Mouse (Mus musculus) MEL (cell line): ENCODE results near the gene Cfdp1. TPM values are rescaled to one million over a fixed set of nuclear protein-coding genes. Genes with fewer than 3 reads are reported as not detected.
A peak's percentile ranks its signal among the peaks of the same experiment; 100 is the strongest.

Experiments used
- DNase-seq: peaks from one replicate; pipeline ENCODE4 v3.0.0; 2011; ENCODE audit warnings: low read depth, low spot score
- H3K27ac ChIP-seq: 2 replicates; pipeline ENCODE4 v1.5.1; 2012; ENCODE audit warnings: low read depth, mild to moderate bottlenecking, control low read depth, low read length, moderate library complexity; ENCODE audit not compliant: control insufficient read depth
- H3K27me3 ChIP-seq, 2 experiments: fragments of 150-350 bp in 1 of 2; sonication (generic) in 1 of 2; 2 replicates each; pipeline ENCODE4 v1.6.1; 2012; ENCODE audit warnings: low read length in 2 of 2, mild to moderate bottlenecking in 2 of 2, improper control_type of control experiment in 1 of 2, moderate library complexity in 1 of 2; ENCODE audit not compliant: insufficient read depth in 2 of 2, control insufficient read depth in 1 of 2
- H3K36me3 ChIP-seq, 2 experiments: 2 replicates each; pipeline ENCODE4 v1.6.1; 2012 to 2014; ENCODE audit warnings: low read length in 2 of 2, improper control_type of control experiment in 1 of 2, inconsistent platforms in 1 of 2, mild to moderate bottlenecking in 1 of 2; ENCODE audit not compliant: insufficient read depth in 2 of 2, control insufficient read depth in 1 of 2
- H3K4me1 ChIP-seq, 2 experiments: fragments of 150-350 bp in 1 of 2; sonication (generic) in 1 of 2; 2 replicates each; pipeline ENCODE4 v1.6.1; 2012; ENCODE audit warnings: low read length in 2 of 2, improper control_type of control experiment in 1 of 2, mild to moderate bottlenecking in 1 of 2; ENCODE audit not compliant: insufficient read depth in 2 of 2, control insufficient read depth in 1 of 2
- H3K4me3 ChIP-seq, 2 experiments: fragments of 150-350 bp in 1 of 2; sonication (generic) in 1 of 2; 2 replicates each; pipeline ENCODE4 v1.5.1; 2012; ENCODE audit warnings: low read depth in 2 of 2, low read length in 2 of 2, mild to moderate bottlenecking in 2 of 2, moderate library complexity in 2 of 2, control low read depth in 1 of 2, improper control_type of control experiment in 1 of 2; ENCODE audit not compliant: control insufficient read depth in 1 of 2, insufficient read depth in 1 of 2
- H3K79me2 ChIP-seq: 2 replicates; pipeline ENCODE4 v1.6.1; 2012; ENCODE audit warnings: mild to moderate bottlenecking, low read length, moderate library complexity; ENCODE audit not compliant: control insufficient read depth, poor library complexity, insufficient read depth
- H3K9ac ChIP-seq: 2 replicates; pipeline ENCODE4 v1.6.1; 2012; ENCODE audit warnings: low read depth, mild to moderate bottlenecking, control low read depth, low read length, moderate library complexity; ENCODE audit not compliant: control insufficient read depth, poor library complexity, severe bottlenecking
- H3K9me3 ChIP-seq: fragments of 150-350 bp; sonication (generic); replicated peaks from 2 replicates; pipeline ENCODE4 v1.6.1; 2012; ENCODE audit warnings: mild to moderate bottlenecking, low read length, improper control_type of control experiment, moderate library complexity; ENCODE audit not compliant: insufficient read depth
- CHD2 ChIP-seq: IDR thresholded peaks from 2 replicates; pipeline ENCODE4 v1.6.1; 2011; ENCODE audit warnings: low read length, improper control_type of control experiment
- CTCF ChIP-seq, 3 experiments: IDR thresholded peaks in 2 of 3; conservative IDR thresholded peaks in 1 of 3; 2 replicates each; pipeline ENCODE4 v1.5.1; 2011 to 2012; ENCODE audit warnings: low read length in 3 of 3, low read depth in 2 of 3, mild to moderate bottlenecking in 2 of 3, improper control_type of control experiment in 1 of 3, inconsistent platforms in 1 of 3, mixed read lengths in 1 of 3, moderate library complexity in 1 of 3; ENCODE audit not compliant: control insufficient read depth in 1 of 3, insufficient read depth in 1 of 3, poor library complexity in 1 of 3, severe bottlenecking in 1 of 3
- EP300 ChIP-seq, 2 experiments: IDR thresholded peaks; 2 replicates each; pipeline ENCODE4 v1.6.1; 2011; ENCODE audit warnings: improper control_type of control experiment in 2 of 2, low read length in 2 of 2, low read depth in 1 of 2, mild to moderate bottlenecking in 1 of 2
- GABPA ChIP-seq: IDR thresholded peaks from 2 replicates; pipeline ENCODE4 v1.6.1; 2012; ENCODE audit warnings: low read depth, mild to moderate bottlenecking, inconsistent platforms, low read length, improper control_type of control experiment, moderate library complexity
- KAT2A ChIP-seq: conservative IDR thresholded peaks from 2 replicates; pipeline ENCODE4 v1.6.1; 2012; ENCODE audit warnings: low read depth, low read length, improper control_type of control experiment, inconsistent platforms
- MAX ChIP-seq: IDR thresholded peaks from 2 replicates; pipeline ENCODE4 v1.6.1; 2011; ENCODE audit warnings: low read length, improper control_type of control experiment
- MEF2A ChIP-seq: IDR thresholded peaks from 2 replicates; pipeline ENCODE4 v1.6.1; 2014; ENCODE audit warnings: low read depth, mild to moderate bottlenecking, inconsistent platforms, low read length, improper control_type of control experiment; ENCODE audit not compliant: poor library complexity, insufficient replicate concordance, severe bottlenecking; ENCODE audit errors: extremely low read depth
- MYC ChIP-seq: IDR thresholded peaks from 2 replicates; pipeline ENCODE4 v1.6.1; 2011; ENCODE audit warnings: low read depth, mild to moderate bottlenecking, low read length, improper control_type of control experiment, moderate library complexity
- NELFE ChIP-seq: IDR thresholded peaks from 2 replicates; pipeline ENCODE4 v1.6.1; 2011; ENCODE audit warnings: low read depth, low read length, improper control_type of control experiment
- POLR2AphosphoS2 ChIP-seq: IDR thresholded peaks from 2 replicates; pipeline ENCODE4 v1.6.1; 2011; ENCODE audit warnings: low read length, improper control_type of control experiment
- POLR2AphosphoS5 ChIP-seq: IDR thresholded peaks from 2 replicates; pipeline ENCODE4 v1.6.1; 2012; ENCODE audit warnings: low read depth, borderline replicate concordance, mild to moderate bottlenecking, inconsistent platforms, low read length, moderate library complexity, mixed read lengths
- RAD21 ChIP-seq: IDR thresholded peaks from 2 replicates; pipeline ENCODE4 v1.6.1; 2011; ENCODE audit warnings: mild to moderate bottlenecking, low read depth, low read length, improper control_type of control experiment
- SMC3 ChIP-seq: IDR thresholded peaks from 2 replicates; pipeline ENCODE4 v1.6.1; 2011; ENCODE audit warnings: low read depth, low read length, improper control_type of control experiment
- TBP ChIP-seq: IDR thresholded peaks from 2 replicates; pipeline ENCODE4 v1.8.0; 2011; ENCODE audit warnings: low read depth, low read length, improper control_type of control experiment
- TCF12 ChIP-seq: IDR thresholded peaks from 2 replicates; pipeline ENCODE4 v1.6.1; 2014; ENCODE audit warnings: low read depth, mild to moderate bottlenecking, inconsistent platforms, low read length, improper control_type of control experiment, moderate library complexity
- USF1 ChIP-seq: IDR thresholded peaks from 2 replicates; pipeline ENCODE4 v1.6.1; 2014; ENCODE audit warnings: low read depth, mild to moderate bottlenecking, inconsistent platforms, low read length, improper control_type of control experiment, moderate library complexity
- USF2 ChIP-seq, 2 experiments: IDR thresholded peaks; 2 replicates each; pipeline ENCODE4 v1.6.1; 2011 to 2012; ENCODE audit warnings: improper control_type of control experiment in 2 of 2, low read length in 2 of 2, borderline replicate concordance in 1 of 2, inconsistent platforms in 1 of 2, low read depth in 1 of 2, mild to moderate bottlenecking in 1 of 2; ENCODE audit not compliant: insufficient read depth in 1 of 2
- ZC3H11A ChIP-seq: IDR thresholded peaks from 2 replicates; pipeline ENCODE4 v1.6.1; 2012; ENCODE audit warnings: low read depth, mild to moderate bottlenecking, inconsistent platforms, low read length, improper control_type of control experiment
- ZNF384 ChIP-seq: IDR thresholded peaks from 2 replicates; pipeline ENCODE4 v1.6.1; 2012; ENCODE audit warnings: low read depth, mild to moderate bottlenecking, inconsistent platforms, low read length, improper control_type of control experiment
- polyA plus RNA-seq, 2 experiments: library from polyadenylated mRNA; stranded (reverse) in 1 of 2; unstranded in 1 of 2; fragments of >175 nt in 1 of 2; fragments of >200 nt in 1 of 2; gene quantifications; 2 replicates each; pipeline versions ENCODE4 v1.2.1 to v1.2.4; 2012; ENCODE audit warnings: low replicate concordance in 2 of 2, low read depth in 1 of 2; ENCODE audit not compliant: insufficient read length in 2 of 2, insufficient read depth in 1 of 2, missing spikeins in 1 of 2
- total RNA-seq: library from RNA; depleted of rRNA; stranded (reverse); fragments of 300-350 nt; gene quantifications from 2 replicates; pipeline ENCODE4 v1.2.3, GENCODE M21; 2012

Gene Cfdp1
- total and polyA plus RNA-seq, 3 experiments: 185 to 214 TPM; not detected in 1

- H3K9ac ChIP-seq: no peak overlapping the region
- DNase-seq: no peak
- H3K79me2 ChIP-seq: no peaks in the 10 kb centered on the region
- no peaks in the 10 kb centered on the region for H3K27me3 ChIP-seq
- H3K27ac ChIP-seq: no peak overlapping the region
- TF ChIP-seq TBP: no peak
- no peak for TF ChIP-seq ZC3H11A
- no peak for TF ChIP-seq TCF12
- no peak for TF ChIP-seq MEF2A
- TF ChIP-seq GABPA: no peak
- no peak for TF ChIP-seq USF2 (IDR thresholded peaks at IDR 0.05; ENCODE audit: borderline replicate concordance in 1 of 2, insufficient read depth in 1 of 2, low read depth in 1 of 2, low read length in 2 of 2)
- no peak for TF ChIP-seq USF1
- TF ChIP-seq RAD21: peak; percentile 16
- no peak for TF ChIP-seq KAT2A
- TF ChIP-seq MYC: no peak
- no peak for TF ChIP-seq CHD2
- TF ChIP-seq ZNF384: no peak
- TF ChIP-seq CTCF (IDR thresholded peaks at IDR 0.05 in 2 of 3, conservative IDR thresholded peaks at IDR 0.05 in 1 of 3; ENCODE audit: control insufficient read depth in 1 of 3, insufficient read depth in 1 of 3, low read depth in 2 of 3, low read length in 3 of 3, poor library complexity in 1 of 3, severe bottlenecking in 1 of 3): peak in 2 of 3 experiments; percentile 31 to 34; a peak in 4 of 6 replicates
- TF ChIP-seq POLR2AphosphoS2: no peak
- no peak for TF ChIP-seq NELFE
- no peak for TF ChIP-seq MAX
- TF ChIP-seq EP300 (IDR thresholded peaks at IDR 0.05; ENCODE audit: low read depth in 1 of 2, low read length in 2 of 2): no peak
- TF ChIP-seq SMC3: peak; percentile 19; the same call in 1 of the 2 replicates
- TF ChIP-seq, all 39 proteins: peak for 3
- Histone ChIP-seq H3K4me3 (no peak overlapping the region), H3K4me1 (peaks cover 5 to 14% of the 10 kb centered on the region in 2 experiments), H3K36me3 (peaks cover 14 to 22% of the 10 kb centered on the region in 2 experiments), H3K9me3 (no peaks in the 10 kb centered on the region)
These were observed 28.9 kb downstream of the Cfdp1 start for GRCm38 (mm10) chr8:111825219-111825618.

DNA sequence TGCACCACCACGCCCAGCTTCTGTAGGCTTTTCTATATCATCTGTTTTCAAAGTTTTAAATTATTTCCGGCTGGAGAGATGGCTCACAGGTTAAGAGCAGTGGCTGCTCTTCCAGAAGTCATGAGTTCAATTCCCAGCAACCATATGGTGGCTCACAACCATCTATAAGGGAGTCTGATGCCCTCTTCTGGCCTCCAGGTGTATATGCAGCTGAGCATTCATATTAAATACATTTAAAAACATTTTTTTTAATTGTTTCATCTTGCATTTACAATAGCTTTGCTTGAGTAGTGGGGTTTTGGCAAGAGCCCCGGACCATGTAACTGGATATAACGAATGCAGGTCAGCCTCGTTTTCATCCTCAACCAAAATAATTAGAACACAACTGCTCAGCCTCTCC lies 29.8 kb downstream of the Cfdp1 start:
- Histone ChIP-seq H3K4me3 (no peak overlapping the region), H3K27ac (no peak overlapping the region), H3K79me2 (no peaks in the 10 kb centered on the region), H3K9me3 (no peaks in the 10 kb centered on the region), H3K4me1 (peaks cover 6 to 14% of the 10 kb centered on the region in 2 experiments), H3K27me3 (no peaks in the 10 kb centered on the region), H3K36me3 (peaks cover 15 to 18% of the 10 kb centered on the region in 2 experiments), H3K9ac (no peak overlapping the region)
- peak; percentile 52; the same call in 1 of the 2 replicates for TF ChIP-seq ZC3H11A
- peak; percentile 53 for TF ChIP-seq RAD21
- TF ChIP-seq POLR2AphosphoS5: no peak
- TF ChIP-seq MYC: no peak
- peak; percentile 33 to 61 (median 52) for TF ChIP-seq CTCF (IDR thresholded peaks at IDR 0.05 in 2 of 3, conservative IDR thresholded peaks at IDR 0.05 in 1 of 3; ENCODE audit: control insufficient read depth in 1 of 3, insufficient read depth in 1 of 3, low read depth in 2 of 3, low read length in 3 of 3, poor library complexity in 1 of 3, severe bottlenecking in 1 of 3)
- TF ChIP-seq ZNF384: peak; percentile 63
- TF ChIP-seq TBP: no peak
- TF ChIP-seq SMC3: peak; percentile 64
- DNase-seq: peak; percentile 39
